Mouse (Mus musculus) limb, embryonic 13.5 days (tissue): ENCODE data around the gene Unc79. TPM values are rescaled to one million over a fixed set of nuclear protein-coding genes. Genes with fewer than 3 reads are reported as not detected.
A peak's percentile ranks its signal among the peaks of the same experiment; 100 is the strongest.

ENCODE experiments used
- ATAC-seq: fragments of 200-750 bp; cut with Nextera tagmentation; 2 replicates; pipeline ENCODE4 v1.8.0; 2017; ENCODE audit warnings: low read depth, moderate number of reproducible peaks, moderate TSS enrichment; ENCODE audit not compliant: low FRiP score
- H3K27ac ChIP-seq: fragments of 300-500 bp; sonication (generic); 2 replicates; pipeline ENCODE4 v1.5.1; 2015; ENCODE audit warnings: inconsistent platforms, mild to moderate bottlenecking, moderate library complexity
- H3K27me3 ChIP-seq: fragments of 300-500 bp; sonication (generic); 2 replicates; pipeline ENCODE4 v1.6.1; 2015; ENCODE audit warnings: mild to moderate bottlenecking, inconsistent platforms
- H3K36me3 ChIP-seq: fragments of 300-500 bp; sonication (generic); 2 replicates; pipeline ENCODE4 v1.6.1; 2015; ENCODE audit warnings: inconsistent platforms, mild to moderate bottlenecking, moderate library complexity
- H3K4me1 ChIP-seq: fragments of 300-500 bp; sonication (generic); 2 replicates; pipeline ENCODE4 v1.6.1; 2015; ENCODE audit warnings: inconsistent platforms
- H3K4me2 ChIP-seq: fragments of 300-500 bp; sonication (generic); replicated peaks from 2 replicates; pipeline ENCODE4 v1.6.1; 2015; ENCODE audit warnings: inconsistent platforms, mild to moderate bottlenecking, moderate library complexity
- H3K4me3 ChIP-seq: fragments of 300-500 bp; sonication (generic); 2 replicates; pipeline ENCODE4 v1.5.1; 2015; ENCODE audit warnings: moderate library complexity, mild to moderate bottlenecking, inconsistent platforms
- H3K9ac ChIP-seq: fragments of 300-500 bp; sonication (generic); 2 replicates; pipeline ENCODE4 v1.6.1; 2015; ENCODE audit warnings: mild to moderate bottlenecking, inconsistent platforms
- H3K9me3 ChIP-seq: fragments of 300-500 bp; sonication (generic); 2 replicates; pipeline ENCODE4 v1.6.1; 2016; ENCODE audit warnings: inconsistent platforms
- WGBS: fragments of 180-500 bp; shearing (Covaris S2); methylation state at CpG from one replicate; pipeline ENCODE4 v1.1.7; 2015; 5-methylcytosine and 5-hydroxymethylcytosine counted together
- polyA plus RNA-seq: library from polyadenylated mRNA; unstranded; fragments of >200 nt; fragmentation: Nextera tagmentation; extraction: Ambion mirVana; gene quantifications from 2 replicates; pipeline ENCODE4 v1.2.1, GENCODE M21; 2015

Gene Unc79
- polyA plus RNA-seq, 1 experiment from 2014 or later, result 0.05 TPM

GRCm38 (mm10) chr12:103142550-103143010 is 193.9 kb downstream of the Unc79 start:
- Histone ChIP-seq H3K4me1 (no peaks in the 10 kb centered on the region), H3K9me3 (peaks cover 7% of the 10 kb centered on the region; the same call in 1 of the 2 replicates), H3K4me3 (no peak overlapping the region), H3K4me2 (no peak overlapping the region), H3K36me3 (no peaks in the 10 kb centered on the region), H3K27me3 (no peaks in the 10 kb centered on the region), H3K9ac (no peak overlapping the region), H3K27ac (no peak overlapping the region)
- WGBS, result 63% methylated on average over 9 of the region's 9 CpGs
- ATAC-seq, result no peak

- Histone ChIP-seq H3K36me3 (no peaks in the 10 kb centered on the region), H3K4me3 (no peak overlapping the region), H3K4me2 (no peak overlapping the region), H3K27ac (no peak overlapping the region), H3K9me3 (peaks cover 7% of the 10 kb centered on the region; the same call in 1 of the 2 replicates), H3K27me3 (no peaks in the 10 kb centered on the region), H3K4me1 (no peaks in the 10 kb centered on the region), H3K9ac (no peak overlapping the region)
- ATAC-seq, result 0 out of 2 replicates have a peak, but pooled peaks have one; percentile 40
- 29% methylated on average over 9 of the region's 9 CpGs for WGBS
Observed at GRCm38 (mm10) chr12:103143798-103144565, 195.3 kb downstream of the Unc79 start.

- peaks cover 7% of the 10 kb centered on the region; the same call in 1 of the 2 replicates for H3K9me3 ChIP-seq
- 73% methylated on average over 2 of the region's 2 CpGs for WGBS
Observed at GRCm38 (mm10) chr12:103150247-103150646, 201.6 kb downstream of the Unc79 start.

GRCm38 (mm10) chr12:103154927-103155326 is 206.3 kb downstream of the Unc79 start:
- Histone ChIP-seq H3K27ac (no peak overlapping the region), H3K9me3 (no peaks in the 10 kb centered on the region), H3K4me1 (no peaks in the 10 kb centered on the region), H3K36me3 (no peaks in the 10 kb centered on the region), H3K4me3 (no peak overlapping the region), H3K9ac (no peak overlapping the region), H3K4me2 (no peak overlapping the region), H3K27me3 (no peaks in the 10 kb centered on the region)
- 68% methylated on average over 2 of the region's 2 CpGs for WGBS
- ATAC-seq, result no peak

More at GRCm38 (mm10) chr12:103150247-103150646, 201.6 kb downstream of the Unc79 start:
- H3K9ac ChIP-seq, result no peak overlapping the region
- no peak overlapping the region for H3K27ac ChIP-seq
- H3K4me1 ChIP-seq, result no peaks in the 10 kb centered on the region
- no peak overlapping the region for H3K4me3 ChIP-seq
- H3K4me2 ChIP-seq, result no peak overlapping the region
- no peak for ATAC-seq
- no peaks in the 10 kb centered on the region for H3K27me3 ChIP-seq
- no peaks in the 10 kb centered on the region for H3K36me3 ChIP-seq

- 61% methylated on average over 3 of the region's 3 CpGs for WGBS
- Histone ChIP-seq H3K27me3 (no peaks in the 10 kb centered on the region), H3K36me3 (no peaks in the 10 kb centered on the region), H3K4me1 (no peaks in the 10 kb centered on the region), H3K4me3 (no peak overlapping the region), H3K9me3 (no peaks in the 10 kb centered on the region), H3K27ac (no peak overlapping the region), H3K9ac (no peak overlapping the region), H3K4me2 (no peak overlapping the region)
- ATAC-seq, result no peak
Observed at GRCm38 (mm10) chr12:103155406-103155805, 206.7 kb downstream of the Unc79 start.

GRCm38 (mm10) chr12:103157129-103157910 is 208.7 kb downstream of the Unc79 start:
- Histone ChIP-seq H3K4me3 (no peak overlapping the region), H3K27ac (no peak overlapping the region), H3K27me3 (no peaks in the 10 kb centered on the region), H3K4me1 (no peaks in the 10 kb centered on the region), H3K4me2 (no peak overlapping the region), H3K9ac (no peak overlapping the region), H3K9me3 (no peaks in the 10 kb centered on the region), H3K36me3 (no peaks in the 10 kb centered on the region)
- no peak for ATAC-seq
- 53% methylated on average over 18 of the region's 18 CpGs for WGBS

GRCm38 (mm10) chr12:103159016-103159415 is 210.4 kb downstream of the Unc79 start:
- no peaks in the 10 kb centered on the region for H3K9me3 ChIP-seq
- 64% methylated on average over 8 of the region's 8 CpGs for WGBS
- H3K9ac ChIP-seq, result no peak overlapping the region
- H3K36me3 ChIP-seq, result no peaks in the 10 kb centered on the region
- no peak for ATAC-seq
- no peaks in the 10 kb centered on the region for H3K4me1 ChIP-seq
- no peak overlapping the region for H3K4me2 ChIP-seq
- H3K27ac ChIP-seq, result no peak overlapping the region
- H3K4me3 ChIP-seq, result no peak overlapping the region
- H3K27me3 ChIP-seq, result no peaks in the 10 kb centered on the region

- H3K27me3 ChIP-seq, result no peaks in the 10 kb centered on the region
- ATAC-seq, result no peak
- H3K36me3 ChIP-seq, result no peaks in the 10 kb centered on the region
Observed at GRCm38 (mm10) chr12:103160721-103161120, 212.1 kb downstream of the Unc79 start.

GRCm38 (mm10) chr12:103163596-103163995 is 214.9 kb downstream of the Unc79 start:
- ATAC-seq, result no peak
- H3K27ac ChIP-seq, result no peak overlapping the region
- H3K4me3 ChIP-seq, result no peak overlapping the region
- H3K9ac ChIP-seq, result no peak overlapping the region
- H3K27me3 ChIP-seq, result no peaks in the 10 kb centered on the region
- no peaks in the 10 kb centered on the region for H3K36me3 ChIP-seq
- H3K4me2 ChIP-seq, result no peak overlapping the region
- no peaks in the 10 kb centered on the region for H3K9me3 ChIP-seq
- 0 out of 2 replicates have a peak, but pooled peaks cover 3% of the 10 kb centered on the region for H3K4me1 ChIP-seq
- WGBS, result 84% methylated on average over 10 of the region's 10 CpGs

More at GRCm38 (mm10) chr12:103160721-103161120, 212.1 kb downstream of the Unc79 start:
- 67% methylated on average over 4 of the region's 4 CpGs for WGBS
- Histone ChIP-seq H3K9ac (no peak overlapping the region), H3K4me1 (0 out of 2 replicates have a peak, but pooled peaks cover 3% of the 10 kb centered on the region), H3K27ac (no peak overlapping the region), H3K9me3 (no peaks in the 10 kb centered on the region), H3K4me2 (no peak overlapping the region), H3K4me3 (no peak overlapping the region)

GRCm38 (mm10) chr12:103164101-103165030 is 215.7 kb downstream of the Unc79 start:
- 50% methylated on average over 14 of the region's 14 CpGs for WGBS
- no peak for ATAC-seq
- no peak overlapping the region for H3K9ac ChIP-seq
- H3K9me3 ChIP-seq, result no peaks in the 10 kb centered on the region
- H3K4me1 ChIP-seq, result 0 out of 2 replicates have a peak, but pooled peaks cover 3% of the 10 kb centered on the region
- no peaks in the 10 kb centered on the region for H3K27me3 ChIP-seq
- no peak overlapping the region for H3K4me2 ChIP-seq
- H3K4me3 ChIP-seq, result no peak overlapping the region
- H3K27ac ChIP-seq, result no peak overlapping the region
- no peaks in the 10 kb centered on the region for H3K36me3 ChIP-seq

- Histone ChIP-seq H3K9me3 (no peaks in the 10 kb centered on the region), H3K4me1 (peaks cover 6% of the 10 kb centered on the region; the same call in 1 of the 2 replicates), H3K4me2 (no peak overlapping the region), H3K36me3 (no peaks in the 10 kb centered on the region), H3K27me3 (no peaks in the 10 kb centered on the region), H3K4me3 (no peak overlapping the region), H3K27ac (no peak overlapping the region), H3K9ac (no peak overlapping the region)
- ATAC-seq, result no peak
- WGBS, result 64% methylated on average over 12 of the region's 12 CpGs
Observed at GRCm38 (mm10) chr12:103168892-103169291, 220.2 kb downstream of the Unc79 start.
